Mouse (Mus musculus) megakaryocyte-erythroid progenitor cell, adult 5-6 weeks (primary cell): Measurements from ENCODE around the gene Gpx6. TPM values are rescaled to one million over a fixed set of nuclear protein-coding genes. Genes with fewer than 3 reads are reported as not detected.

Experiments
- ATAC-seq: replicated peaks from 2 replicates; pipeline ENCODE4 v1.8.0; 2016; ENCODE audit warnings: mild to moderate bottlenecking, inconsistent platforms; ENCODE audit not compliant: severe bottlenecking, poor library complexity, low FRiP score, low TSS enrichment
- total RNA-seq, 2 experiments: library from RNA; stranded (forward) in 1 of 2; stranded (reverse) in 1 of 2; fragments of 200-1000, 215-1000 nt in 1 of 2; fragments of >200 nt in 1 of 2; fragmentation: Nextera tagmentation in 1 of 2; gene quantifications; 2 replicates each; pipeline ENCODE4 v1.2.3; 2014 to 2017

Gene Gpx6
- not detected in 2 replicates for total RNA-seq (2014; fragmentation: Nextera tagmentation)
- not detected in 2 replicates for total RNA-seq (2017)

DNA sequence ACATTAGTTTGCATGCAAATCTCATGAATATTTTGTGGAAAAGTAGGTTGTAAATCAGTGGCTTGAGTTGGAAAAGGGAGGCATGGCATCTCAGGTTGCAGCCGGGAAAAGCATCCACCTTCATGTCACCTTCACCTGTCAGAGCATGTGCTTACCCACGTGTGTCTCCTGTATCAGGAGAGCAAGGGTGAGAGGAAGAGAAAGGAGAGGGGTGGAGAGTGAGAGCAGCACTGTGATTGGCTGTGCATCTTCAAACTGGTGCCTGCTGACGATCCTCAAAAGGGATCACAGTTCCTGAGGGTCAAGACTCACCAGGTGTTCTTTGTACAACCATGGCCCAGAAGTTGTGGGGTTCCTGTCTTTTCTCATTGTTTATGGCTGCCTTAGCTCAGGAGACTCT is at the start of gene Gpx6:
TSS of gene Gpx6 (plus strand) at position 200 of the 400 bp plus-strand sequence.
- no peak for ATAC-seq

GRCm38 (mm10) chr13:21262787-21263461 is 49.0 kb upstream of the Gpx6 start:
- no peak for ATAC-seq

GRCm38 (mm10) chr13:21263910-21264309 is 48.0 kb upstream of the Gpx6 start:
- ATAC-seq = no peak

DNA sequence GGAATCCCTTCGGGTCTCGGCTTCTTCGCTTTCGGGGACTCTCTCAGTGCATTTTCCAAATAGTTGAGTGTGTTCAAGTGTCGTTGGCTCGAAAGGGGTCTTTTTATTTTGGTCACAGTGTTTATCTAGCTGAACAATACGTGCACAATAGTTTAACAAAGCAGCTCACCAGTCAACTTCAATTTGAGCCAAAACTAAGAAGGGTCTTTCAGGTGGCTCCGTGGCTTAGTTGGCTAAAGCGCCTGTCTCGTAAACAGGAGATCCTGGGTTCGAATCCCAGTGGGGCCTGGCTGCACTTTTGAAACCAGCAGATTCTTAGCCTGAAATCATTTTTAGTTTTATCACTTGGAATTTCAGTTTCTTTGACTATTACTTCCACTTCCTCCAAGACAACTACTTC is 47.6 kb upstream of the Gpx6 start:
- no peak for ATAC-seq

DNA sequence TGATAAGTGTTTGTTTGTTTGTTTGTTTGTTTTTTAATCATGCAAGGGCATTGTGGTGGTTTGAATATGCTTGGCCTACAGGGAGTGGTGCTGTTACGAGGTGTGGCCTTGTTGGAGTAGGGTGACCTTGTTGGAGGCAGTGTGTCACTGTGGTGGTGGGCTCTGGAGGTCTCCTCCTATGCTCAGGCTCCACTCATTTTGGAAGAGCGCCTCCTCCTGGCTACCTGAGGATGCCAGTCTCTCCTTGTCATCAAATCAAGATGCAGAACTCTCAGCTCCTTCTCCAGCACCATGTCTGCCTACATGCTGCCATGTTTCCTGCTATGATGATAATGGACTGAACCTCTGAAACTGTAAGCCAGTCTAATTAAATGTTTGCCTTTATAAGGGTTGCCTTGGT is 46.2 kb upstream of the Gpx6 start:
- no peak for ATAC-seq

DNA sequence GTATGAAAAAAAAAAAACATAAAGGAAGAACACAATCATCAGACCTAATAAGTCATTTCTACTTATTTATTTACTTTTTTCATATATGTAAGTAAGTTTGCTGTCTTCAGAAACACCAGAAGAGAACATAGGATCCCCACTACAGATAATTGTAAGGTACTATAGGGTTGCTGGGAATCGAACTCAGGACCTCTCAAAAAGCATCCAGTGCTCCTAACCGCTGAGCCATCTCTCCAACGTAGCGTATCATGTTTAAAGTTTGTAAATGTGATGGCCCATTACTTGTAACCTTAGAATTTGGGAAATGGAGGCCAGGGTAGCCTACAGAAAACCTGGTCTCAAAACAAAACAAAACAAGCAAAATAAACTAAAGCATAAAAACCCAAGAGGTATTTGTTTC is 44.4 kb upstream of the Gpx6 start:
- no peak for ATAC-seq

- ATAC-seq = no peak
Measured at GRCm38 (mm10) chr13:21268262-21268661, 43.7 kb upstream of the Gpx6 start.

DNA sequence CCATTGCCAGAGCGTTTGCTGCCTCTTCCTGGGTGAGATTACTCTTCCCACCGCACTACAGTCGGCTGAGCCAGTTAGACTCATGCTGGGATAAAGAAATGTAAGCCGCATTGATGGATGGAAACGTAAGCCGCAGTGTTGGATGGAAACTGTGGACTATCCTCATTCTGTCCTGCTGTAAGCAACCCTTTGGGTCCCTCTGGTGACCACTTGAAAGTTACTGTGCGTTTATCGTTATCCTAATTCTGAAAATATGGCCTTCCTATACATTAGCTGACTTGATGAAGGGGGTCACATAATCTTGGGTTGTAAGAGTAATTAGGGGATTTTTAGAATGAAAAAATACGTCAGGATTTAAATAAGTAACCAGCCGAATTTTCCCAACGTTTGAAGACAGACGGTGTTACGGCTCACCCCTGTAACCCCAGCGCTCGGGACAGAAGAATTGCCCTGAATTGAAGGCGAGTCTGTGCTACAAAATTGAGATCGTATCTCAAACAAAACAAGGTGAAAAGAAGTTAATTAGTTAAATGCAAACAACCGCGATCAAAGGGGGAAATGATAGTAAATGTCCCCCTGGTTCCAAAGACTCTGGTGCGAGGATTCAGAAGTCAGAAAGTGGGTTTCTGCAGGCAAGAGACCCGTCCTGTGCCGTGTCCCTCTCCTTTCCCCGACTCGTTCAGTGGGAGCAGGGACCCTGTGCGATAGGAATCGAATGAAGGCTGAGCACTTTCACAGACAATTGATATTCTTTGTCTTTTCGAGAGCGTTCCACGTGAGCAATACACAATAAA is 36.7 kb upstream of the Gpx6 start:
- ATAC-seq = peak; percentile 53

GRCm38 (mm10) chr13:21275815-21276550 is 35.9 kb upstream of the Gpx6 start:
- ATAC-seq = peak; percentile 38

- ATAC-seq = no peak
Measured at GRCm38 (mm10) chr13:21276551-21276950, 35.4 kb upstream of the Gpx6 start.

- no peak for ATAC-seq
Measured at GRCm38 (mm10) chr13:21279076-21279475, 32.8 kb upstream of the Gpx6 start.

DNA sequence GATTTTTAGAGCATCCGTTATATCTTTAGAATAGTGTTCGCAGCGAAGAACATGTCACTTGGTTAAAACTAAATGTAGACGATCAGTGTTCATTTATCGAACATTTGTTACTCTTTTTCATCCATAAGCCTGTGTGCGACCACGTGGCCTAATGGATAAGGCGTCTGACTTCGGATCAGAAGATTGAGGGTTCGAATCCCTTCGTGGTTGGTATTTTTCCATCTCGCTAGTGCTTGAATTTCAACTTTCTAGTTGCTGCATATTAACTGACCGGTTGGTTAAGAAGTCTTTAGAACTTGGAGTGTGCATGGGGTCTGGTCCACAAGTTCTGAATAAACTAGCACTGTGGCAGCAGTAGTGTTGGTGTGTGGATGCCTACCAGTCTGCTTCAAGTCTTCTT is 32.4 kb upstream of the Gpx6 start:
- peak; percentile 76 for ATAC-seq

- no peak for ATAC-seq
Measured at GRCm38 (mm10) chr13:21292631-21293030, 19.3 kb upstream of the Gpx6 start, which contains the start of gene Gpx5. Gpx5 (minus strand) TSS chr13:21292731.

DNA sequence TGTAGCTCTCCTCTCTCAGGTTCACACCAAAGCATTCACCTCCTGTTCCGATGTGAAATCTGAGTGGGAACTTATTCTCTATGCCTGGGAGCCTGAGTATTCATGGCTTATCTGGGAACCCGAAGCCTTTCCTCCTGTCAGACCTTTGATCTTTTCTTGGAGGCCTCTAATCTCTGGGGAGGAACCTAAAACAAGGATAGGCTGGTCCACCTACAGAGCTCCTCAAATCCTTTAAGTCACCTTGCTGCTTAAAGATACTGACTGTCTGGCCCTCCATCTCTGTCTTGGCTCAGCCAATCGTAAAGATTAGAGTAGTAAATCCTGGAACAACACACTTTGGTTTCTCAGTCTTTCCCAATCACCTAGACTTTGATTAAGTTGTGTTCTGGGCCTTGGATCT is 13.4 kb upstream of the Gpx6 start:
- ATAC-seq = no peak

DNA sequence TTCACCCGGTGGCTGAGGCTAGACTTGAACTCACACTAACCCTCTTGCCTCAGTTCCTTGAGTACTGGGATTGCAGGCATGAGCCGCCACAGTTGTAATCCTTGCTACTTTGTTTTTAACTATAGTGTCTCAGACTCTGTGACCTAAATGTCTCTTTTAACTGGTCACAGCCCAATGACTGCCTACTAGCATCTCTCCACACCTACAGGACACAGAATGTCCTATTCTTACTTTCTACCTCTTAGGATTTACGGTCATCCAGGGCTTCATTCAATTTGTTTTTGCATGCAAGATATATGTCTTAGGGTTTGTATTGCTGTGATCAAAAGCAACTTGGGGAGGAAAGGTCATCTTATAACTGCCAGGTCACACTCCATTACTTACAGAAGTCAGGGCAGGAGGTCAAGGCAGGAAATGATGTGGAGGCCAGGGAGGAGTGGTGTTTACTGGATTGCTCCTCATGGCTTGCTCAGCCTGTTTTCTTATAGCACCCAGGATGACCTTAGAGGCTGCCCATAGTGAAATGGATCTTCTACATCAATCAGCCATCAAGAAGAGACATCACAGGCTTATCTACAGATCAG is 7.3 kb upstream of the Gpx6 start:
- ATAC-seq = no peak

DNA sequence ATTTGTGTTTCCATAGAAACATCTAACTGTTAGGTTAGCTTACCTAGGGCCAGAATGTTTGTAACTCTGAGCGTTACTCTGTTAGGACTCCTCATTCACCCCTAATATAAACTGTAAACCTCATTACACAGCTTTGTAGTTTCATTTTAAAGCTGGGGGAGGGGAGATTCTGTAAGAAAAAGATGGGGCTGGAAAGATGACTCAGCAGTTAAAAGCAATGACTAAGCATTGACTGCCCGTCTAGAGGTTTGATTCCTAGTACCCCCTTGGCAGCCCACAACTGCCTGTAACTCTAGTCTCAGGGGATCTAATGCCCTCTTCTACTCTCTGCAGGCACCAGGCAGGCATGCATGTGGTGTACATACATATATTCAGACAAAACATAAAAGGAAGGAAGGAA is 2.1 kb upstream of the Gpx6 start:
- no peak for ATAC-seq

GRCm38 (mm10) chr13:21312854-21313253 is 929 bp downstream of the Gpx6 start:
- ATAC-seq = no peak

GRCm38 (mm10) chr13:21313903-21314302 is 2.0 kb downstream of the Gpx6 start:
- ATAC-seq = no peak

GRCm38 (mm10) chr13:21320262-21320661 is 8.3 kb downstream of the Gpx6 start:
- no peak for ATAC-seq
